19 mouse cellular contexts compared by ENCODE assay signal in the genomic region with DNA sequence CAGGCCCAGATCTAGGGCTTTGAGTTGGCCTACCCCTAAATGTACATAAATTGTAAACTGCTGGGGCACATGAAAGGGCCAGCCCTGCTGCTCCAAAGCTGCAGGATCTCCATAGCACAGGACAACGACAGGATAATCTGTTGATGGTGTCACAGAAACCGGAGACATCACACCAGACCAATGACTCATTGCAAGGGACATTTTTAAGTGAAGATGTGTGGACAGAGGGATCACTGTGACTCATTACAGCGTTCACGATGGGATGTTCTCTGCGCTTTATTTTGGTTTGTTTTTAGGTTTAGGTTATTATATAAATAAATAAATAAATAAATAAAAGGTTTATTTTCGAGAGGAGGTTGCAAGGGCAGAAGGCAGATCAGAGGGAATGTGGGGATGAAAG.
DNase-seq lines count a peak whose midpoint lies in the region; ATAC-seq and TF ChIP-seq lines count a peak whose summit lies in the region.
"Had no signal": no experiment of that assay in that cellular context is flagged by ENCODE, and none has a peak within 500 bp of the region (broad histone marks: within the 10 kb centered on the region; RNA-seq: fewer than 3 reads in every experiment).

No protein-coding gene starts in this region.

- no peaks in the 10 kb centered on the region for H3K79me2 ChIP-seq in myocyte (ENCODE audit: control insufficient read depth, insufficient read depth)

- no peak for TF ChIP-seq POLR2A in myocyte (IDR thresholded peaks at IDR 0.05; ENCODE audit: insufficient read length, low read depth)

- ATAC-seq in forebrain, embryonic 11.5 days (replicated peaks; ENCODE audit: low FRiP score) = no peak
- no peak for ATAC-seq in forebrain, embryonic 14.5 days
- no peak for ATAC-seq in liver, embryonic 13.5 days (ENCODE audit: low read depth)
- ATAC-seq in liver, embryonic 11.5 days (replicated peaks; ENCODE audit: low FRiP score) = no peak
- ATAC-seq: CD4-positive, CD25-positive, alpha-beta regulatory T cell, adult 4 months; forebrain, embryonic 13.5 days; hindbrain, postnatal 0 days had no signal

- H3K9me3 ChIP-seq in forebrain, embryonic 11.5 days (ENCODE audit: control insufficient read depth, low read length) = no peaks in the 10 kb centered on the region; the same call in 1 of the 2 replicates
- no peaks in the 10 kb centered on the region for H3K9me3 ChIP-seq in forebrain, embryonic 14.5 days (replicated peaks; ENCODE audit: control insufficient read depth, low read length)
- no peaks in the 10 kb centered on the region for H3K9me3 ChIP-seq in liver, embryonic 13.5 days (replicated peaks)
- H3K9me3 ChIP-seq in liver, embryonic 11.5 days (ENCODE audit: control insufficient read depth, low read length) = no peaks in the 10 kb centered on the region
- H3K9me3 ChIP-seq: embryonic facial prominence, embryonic 12.5 days; forebrain, embryonic 13.5 days; G1E; hindbrain, embryonic 13.5 days had no signal

- H3K4me1 ChIP-seq in forebrain, embryonic 11.5 days (replicated peaks; ENCODE audit: control insufficient read depth, insufficient read depth, low read length) = no peaks in the 10 kb centered on the region; the same call in 1 of the 2 replicates
- H3K4me1 ChIP-seq in forebrain, embryonic 14.5 days (ENCODE audit: control insufficient read depth, insufficient read depth, low read length) = no peaks in the 10 kb centered on the region
- peaks cover 83% of the 10 kb centered on the region for H3K4me1 ChIP-seq in liver, embryonic 13.5 days (replicated peaks)
- peaks cover 28% of the 10 kb centered on the region for H3K4me1 ChIP-seq in liver, embryonic 11.5 days (replicated peaks; ENCODE audit: control insufficient read depth, insufficient read depth, low read length)

- no peak overlapping the region for H3ac ChIP-seq in myocyte (ENCODE audit: control insufficient read depth, insufficient read length)

- H3K36me3 ChIP-seq in forebrain, embryonic 11.5 days (ENCODE audit: control insufficient read depth, insufficient read depth, low read length) = no peaks in the 10 kb centered on the region
- H3K36me3 ChIP-seq in forebrain, embryonic 14.5 days (ENCODE audit: control insufficient read depth, insufficient read depth, low read length) = no peaks in the 10 kb centered on the region
- H3K36me3 ChIP-seq in liver, embryonic 13.5 days = no peaks in the 10 kb centered on the region
- no peaks in the 10 kb centered on the region for H3K36me3 ChIP-seq in liver, embryonic 11.5 days (ENCODE audit: control insufficient read depth, insufficient read depth, low read length)
- no peaks in the 10 kb centered on the region for H3K36me3 ChIP-seq in myocyte (ENCODE audit: control insufficient read depth, insufficient read depth)
- H3K36me3 ChIP-seq: embryonic facial prominence, embryonic 12.5 days; G1E; hindbrain, embryonic 13.5 days had no signal

- H3K4me3 ChIP-seq in forebrain, embryonic 11.5 days (ENCODE audit: low read depth, low read length) = no peak overlapping the region
- no peak overlapping the region for H3K4me3 ChIP-seq in forebrain, embryonic 14.5 days (ENCODE audit: low read depth, low read length)
- no peak overlapping the region for H3K4me3 ChIP-seq in liver, embryonic 13.5 days (replicated peaks)
- H3K4me3 ChIP-seq in liver, embryonic 11.5 days (ENCODE audit: low read depth, low read length) = no peak overlapping the region
- no peak overlapping the region for H3K4me3 ChIP-seq in myocyte
- H3K4me3 ChIP-seq in gastrocnemius, adult 2 months = no peak overlapping the region
- H3K4me3 ChIP-seq: embryonic facial prominence, embryonic 12.5 days; forebrain, embryonic 13.5 days; hindbrain, embryonic 13.5 days had no signal

- WGBS in forebrain, embryonic 11.5 days = 90% methylated on average over 6 of the region's 6 CpGs
- 93% methylated on average over 6 of the region's 6 CpGs for WGBS in forebrain, embryonic 14.5 days
- WGBS in liver, embryonic 13.5 days (ENCODE audit: insufficient replicate concordance) = 81% methylated on average over 6 of the region's 6 CpGs
- WGBS in liver, embryonic 11.5 days = 90% methylated on average over 6 of the region's 6 CpGs

- H3K9ac ChIP-seq in forebrain, embryonic 11.5 days (ENCODE audit: low read length) = no peak overlapping the region
- H3K9ac ChIP-seq in forebrain, embryonic 14.5 days (ENCODE audit: low read length) = no peak overlapping the region
- H3K9ac ChIP-seq in liver, embryonic 13.5 days = peak overlapping the region; percentile 18; the same call in 1 of the 2 replicates
- no peak overlapping the region for H3K9ac ChIP-seq in liver, embryonic 11.5 days (ENCODE audit: low read depth, low read length)
- H3K9ac ChIP-seq: embryonic facial prominence, embryonic 12.5 days; forebrain, embryonic 13.5 days; hindbrain, embryonic 13.5 days had no signal

- H3K4me2 ChIP-seq in forebrain, embryonic 11.5 days (ENCODE audit: low read depth, low read length, severe bottlenecking) = no peak overlapping the region
- no peak overlapping the region for H3K4me2 ChIP-seq in forebrain, embryonic 14.5 days (ENCODE audit: low read length)
- H3K4me2 ChIP-seq in liver, embryonic 13.5 days = no peak overlapping the region
- no peak overlapping the region for H3K4me2 ChIP-seq in liver, embryonic 11.5 days
- peak overlapping the region; percentile 40 for H3K4me2 ChIP-seq in myocyte (ENCODE audit: low read depth)
- H3K4me2 ChIP-seq: embryonic facial prominence, embryonic 12.5 days; forebrain, embryonic 13.5 days; hindbrain, embryonic 13.5 days had no signal

- no peaks in the 10 kb centered on the region for H3K27me3 ChIP-seq in forebrain, embryonic 11.5 days (ENCODE audit: control insufficient read depth, insufficient read depth, low read length)
- no peaks in the 10 kb centered on the region; the same call in 1 of the 2 replicates for H3K27me3 ChIP-seq in forebrain, embryonic 14.5 days (replicated peaks; ENCODE audit: control insufficient read depth, insufficient read depth, low read length)
- no peaks in the 10 kb centered on the region for H3K27me3 ChIP-seq in liver, embryonic 13.5 days
- H3K27me3 ChIP-seq in liver, embryonic 11.5 days (replicated peaks; ENCODE audit: control insufficient read depth, insufficient read depth, low read length) = no peaks in the 10 kb centered on the region
- no peaks in the 10 kb centered on the region for H3K27me3 ChIP-seq in myocyte (ENCODE audit: control insufficient read depth, insufficient read depth, insufficient read length)
- H3K27me3 ChIP-seq: embryonic facial prominence, embryonic 12.5 days; forebrain, embryonic 13.5 days; hindbrain, embryonic 13.5 days had no signal

- DNase-seq in forebrain, embryonic 11.5 days (ENCODE audit: low spot score) = peak; percentile 23
- no peak for DNase-seq in forebrain, embryonic 14.5 days (ENCODE audit: low spot score)
- no peak for DNase-seq in liver, embryonic 13.5 days
- DNase-seq in liver, embryonic 11.5 days (ENCODE audit: low spot score) = no peak
- DNase-seq in 3T3-L1 (ENCODE audit: low read depth, low spot score) = peak; percentile 68
- DNase-seq in gastrocnemius, adult 2 months = no peak
- DNase-seq: adrenal gland, postnatal 14 days; cerebellum, adult 11-12 months; cerebellum, adult 9-10 months; cerebellum, postnatal 25 days; gastrocnemius, postnatal 14 days; heart, postnatal 10 days had no signal

- H3K27ac ChIP-seq in forebrain, embryonic 11.5 days (ENCODE audit: low read depth, low read length) = no peak overlapping the region
- no peak overlapping the region for H3K27ac ChIP-seq in forebrain, embryonic 14.5 days (ENCODE audit: low read depth, low read length)
- peak overlapping the region; percentile 98 for H3K27ac ChIP-seq in liver, embryonic 13.5 days
- H3K27ac ChIP-seq in liver, embryonic 11.5 days (ENCODE audit: low read depth, low read length) = no peak overlapping the region
- no peak overlapping the region for H3K27ac ChIP-seq in gastrocnemius, adult 2 months
- H3K27ac ChIP-seq: embryonic facial prominence, embryonic 12.5 days; forebrain, embryonic 13.5 days; hindbrain, embryonic 13.5 days; hindbrain, postnatal 0 days had no signal

- intact Hi-C loops in gastrocnemius, adult 2 months (cut with DNase I) = no loop called here

- TF ChIP-seq CTCF in gastrocnemius, adult 2 months (IDR thresholded peaks at IDR 0.05) = no peak

TF ChIP-seq in myocyte, 11 proteins besides CTCF, POLR2A, EP300 and RAD21:
- TF ChIP-seq SRF (IDR thresholded peaks at IDR 0.05; ENCODE audit: control insufficient read depth, insufficient read length, low read depth) (no peak), TCF3 (IDR thresholded peaks at IDR 0.05; ENCODE audit: insufficient read length, low read depth) (no peak), POLR2AphosphoS2 (IDR thresholded peaks at IDR 0.05; ENCODE audit: insufficient read length, low read depth) (no peak), CEBPB (IDR thresholded peaks at IDR 0.05; ENCODE audit: insufficient read depth, poor library complexity, severe bottlenecking) (no peak), MAX (IDR thresholded peaks at IDR 0.05; ENCODE audit: low read depth) (no peak), E2F4 (IDR thresholded peaks at IDR 0.05; ENCODE audit: insufficient read depth) (no peak), REST (IDR thresholded peaks at IDR 0.05; ENCODE audit: insufficient read depth, insufficient read length) (no peak), MYOD1 (IDR thresholded peaks at IDR 0.05; ENCODE audit: control insufficient read depth in 1 of 3, insufficient read length in 2 of 3, low read depth in 2 of 3) (no peak), USF1 (IDR thresholded peaks at IDR 0.05; ENCODE audit: low read depth) (no peak), TCF12 (IDR thresholded peaks at IDR 0.05; ENCODE audit: insufficient read depth, poor library complexity, severe bottlenecking) (no peak), MYOG (IDR thresholded peaks at IDR 0.05; ENCODE audit: control insufficient read depth in 1 of 3, insufficient read depth in 1 of 3, insufficient read length in 2 of 3, low read depth in 2 of 3) (no peak)

Comparison
In these comparisons a context has a peak if more than half of its experiments do, and no peak if none do; other contexts are left out.
1. DNase-seq: peak in forebrain, embryonic 11.5 days (single experiment) and 3T3-L1 (single experiment); none in forebrain, embryonic 14.5 days (single experiment), liver, embryonic 13.5 days (single experiment), liver, embryonic 11.5 days (single experiment) and gastrocnemius, adult 2 months (single experiment).